In genomic region chr1:138622431-138622830, GRCm38 (mm10) we compare ENCODE assay signal across 12 mouse cellular contexts. TPM values are rescaled to one million over a fixed set of nuclear protein-coding genes. Genes with fewer than 3 reads are reported as not detected.
DNase-seq lines count a peak whose midpoint lies in the region; ATAC-seq and TF ChIP-seq lines count a peak whose summit lies in the region.
"Had no signal": no experiment of that assay in that cellular context is flagged by ENCODE, and none has a peak within 500 bp of the region (broad histone marks: within the 10 kb centered on the region; RNA-seq: fewer than 3 reads in every experiment).

No protein-coding gene starts in this region.

- TF ChIP-seq POLR2A in heart, adult 2 months (IDR thresholded peaks at IDR 0.05; ENCODE audit: insufficient read depth, low read depth, low read length): no peak
- no peak for TF ChIP-seq POLR2A in CH12.LX (IDR thresholded peaks at IDR 0.05; ENCODE audit: low read depth, low read length)

- dilution Hi-C loops in CH12.LX (cut with MboI; ENCODE audit: extremely low pct_ligation_motif_present, extremely low pct_unique_long_range_greater_than_20kb, low sequenced_read_pairs): no loop called here

- no peak overlapping the region for H3K9ac ChIP-seq in heart, adult 2 months (ENCODE audit: low read depth, low read length)
- H3K9ac ChIP-seq in heart, embryonic 11.5 days (ENCODE audit: low read depth, low read length): no peak overlapping the region
- peak overlapping the region; percentile 75 for H3K9ac ChIP-seq in CH12.LX (ENCODE audit: insufficient read depth, low read depth)
- H3K9ac ChIP-seq in embryonic facial prominence, embryonic 14.5 days (ENCODE audit: low read depth, low read length): no peak overlapping the region
- H3K9ac ChIP-seq in heart, postnatal 0 days (replicated peaks; ENCODE audit: low read depth, low read length): no peak overlapping the region
- H3K9ac ChIP-seq in stomach, postnatal 0 days (ENCODE audit: low read length): no peak overlapping the region
- H3K9ac ChIP-seq in forebrain, embryonic 15.5 days (replicated peaks): no peak overlapping the region
- H3K9ac ChIP-seq: intestine, embryonic 15.5 days; lung, embryonic 14.5 days had no signal

- H3K4me3 ChIP-seq in heart, adult 2 months: no peak overlapping the region
- no peak overlapping the region for H3K4me3 ChIP-seq in heart, embryonic 11.5 days (ENCODE audit: low read depth, low read length)
- H3K4me3 ChIP-seq in CH12.LX (replicated peaks in 1 of 3; ENCODE audit: low read depth in 2 of 3, low read length in 2 of 3, poor library complexity in 1 of 3): no peak overlapping the region
- H3K4me3 ChIP-seq in embryonic facial prominence, embryonic 14.5 days (ENCODE audit: low read depth, low read length): no peak overlapping the region
- H3K4me3 ChIP-seq in heart, postnatal 0 days (ENCODE audit: low read depth, low read length): no peak overlapping the region
- no peak overlapping the region for H3K4me3 ChIP-seq in stomach, postnatal 0 days (ENCODE audit: low read depth, low read length)
- no peak overlapping the region for H3K4me3 ChIP-seq in forebrain, embryonic 15.5 days
- H3K4me3 ChIP-seq: intestine, embryonic 15.5 days; myocyte had no signal

- H3K79me2 ChIP-seq in heart, adult 2 months (replicated peaks; ENCODE audit: control insufficient read depth, insufficient read depth, low read length): no peaks in the 10 kb centered on the region
- peaks cover 10% of the 10 kb centered on the region for H3K79me2 ChIP-seq in CH12.LX (replicated peaks; ENCODE audit: control insufficient read depth, extremely low read depth, insufficient read depth, poor library complexity, severe bottlenecking)

- H3K27me3 ChIP-seq in heart, adult 2 months (ENCODE audit: control insufficient read depth, insufficient read depth, low read length): no peaks in the 10 kb centered on the region
- no peaks in the 10 kb centered on the region for H3K27me3 ChIP-seq in heart, embryonic 11.5 days (ENCODE audit: control insufficient read depth, insufficient read depth, low read length)
- no peaks in the 10 kb centered on the region for H3K27me3 ChIP-seq in CH12.LX (replicated peaks)
- no peaks in the 10 kb centered on the region for H3K27me3 ChIP-seq in embryonic facial prominence, embryonic 14.5 days (replicated peaks; ENCODE audit: control insufficient read depth, insufficient read depth, low read length)
- H3K27me3 ChIP-seq in heart, postnatal 0 days (ENCODE audit: control insufficient read depth, insufficient read depth, low read length): no peaks in the 10 kb centered on the region
- no peaks in the 10 kb centered on the region for H3K27me3 ChIP-seq in stomach, postnatal 0 days (ENCODE audit: control insufficient read depth, insufficient read depth, low read length)
- H3K27me3 ChIP-seq in forebrain, embryonic 15.5 days: no peaks in the 10 kb centered on the region
- H3K27me3 ChIP-seq: intestine, embryonic 15.5 days had no signal

- peak; percentile 48 to 71 for DNase-seq in heart, adult 2 months
- peak; percentile 29 for DNase-seq in CH12.LX (ENCODE audit: extremely low read depth)
- DNase-seq in embryonic facial prominence, embryonic 14.5 days (ENCODE audit: low spot score): peak; percentile 70
- DNase-seq in heart, postnatal 0 days (ENCODE audit: low spot score): peak; percentile 44
- no peak for DNase-seq in stomach, postnatal 0 days (ENCODE audit: low spot score)
- no peak for DNase-seq in urinary bladder, adult 18-20 months (ENCODE audit: low spot score in 2 of 2)
- DNase-seq: lung, embryonic 14.5 days; right cerebral cortex, postnatal 14 days had no signal

- no peak for TF ChIP-seq EP300 in heart, adult 2 months (IDR thresholded peaks at IDR 0.05; ENCODE audit: insufficient read depth, low read depth, low read length)
- TF ChIP-seq EP300 in CH12.LX (IDR thresholded peaks at IDR 0.05; ENCODE audit: low read length): 0 out of 2 replicates have a peak, but pooled peaks have one; percentile 14
- TF ChIP-seq EP300 in heart, postnatal 0 days (IDR thresholded peaks at IDR 0.05; ENCODE audit: low read depth): no peak
- TF ChIP-seq EP300 in stomach, postnatal 0 days (optimal IDR thresholded peaks at IDR 0.05): no peak

- no peaks in the 10 kb centered on the region for H3K4me1 ChIP-seq in heart, adult 2 months (ENCODE audit: control insufficient read depth, insufficient read depth, low read length)
- no peaks in the 10 kb centered on the region for H3K4me1 ChIP-seq in heart, embryonic 11.5 days (ENCODE audit: control insufficient read depth, insufficient read depth, low read length)
- peaks cover 12 to 35% of the 10 kb centered on the region in 2 experiments for H3K4me1 ChIP-seq in CH12.LX (ENCODE audit: control insufficient read depth in 1 of 2, insufficient read depth in 2 of 2)
- H3K4me1 ChIP-seq in embryonic facial prominence, embryonic 14.5 days (ENCODE audit: control insufficient read depth, insufficient read depth, low read length): no peaks in the 10 kb centered on the region; the same call in 1 of the 2 replicates
- peaks cover 5% of the 10 kb centered on the region; the same call in 1 of the 2 replicates for H3K4me1 ChIP-seq in heart, postnatal 0 days (ENCODE audit: control insufficient read depth, insufficient read depth)
- H3K4me1 ChIP-seq in stomach, postnatal 0 days (replicated peaks; ENCODE audit: control insufficient read depth, insufficient read depth): no peaks in the 10 kb centered on the region
- H3K4me1 ChIP-seq in forebrain, embryonic 15.5 days: peaks cover 25% of the 10 kb centered on the region
- H3K4me1 ChIP-seq: intestine, embryonic 15.5 days had no signal

- H3K36me3 ChIP-seq in heart, adult 2 months (ENCODE audit: control insufficient read depth, insufficient read depth, low read length): peaks cover 3% of the 10 kb centered on the region; the same call in 1 of the 2 replicates
- no peaks in the 10 kb centered on the region for H3K36me3 ChIP-seq in heart, embryonic 11.5 days (ENCODE audit: control insufficient read depth, insufficient read depth, low read length)
- no peaks in the 10 kb centered on the region for H3K36me3 ChIP-seq in CH12.LX (replicated peaks in 1 of 2; ENCODE audit: control insufficient read depth in 1 of 2, insufficient read depth in 1 of 2, low read length in 1 of 2)
- H3K36me3 ChIP-seq in embryonic facial prominence, embryonic 14.5 days (ENCODE audit: control insufficient read depth, insufficient read depth, low read length): no peaks in the 10 kb centered on the region
- H3K36me3 ChIP-seq in heart, postnatal 0 days (replicated peaks; ENCODE audit: control insufficient read depth, insufficient read depth, low read length): no peaks in the 10 kb centered on the region
- no peaks in the 10 kb centered on the region for H3K36me3 ChIP-seq in stomach, postnatal 0 days (ENCODE audit: control insufficient read depth, insufficient read depth, low read length)
- no peaks in the 10 kb centered on the region for H3K36me3 ChIP-seq in forebrain, embryonic 15.5 days
- H3K36me3 ChIP-seq: intestine, embryonic 15.5 days had no signal

- H3K9me3 ChIP-seq in heart, embryonic 11.5 days (replicated peaks; ENCODE audit: control insufficient read depth, low read length): no peaks in the 10 kb centered on the region
- H3K9me3 ChIP-seq in CH12.LX (replicated peaks; ENCODE audit: low read length): no peaks in the 10 kb centered on the region
- no peaks in the 10 kb centered on the region for H3K9me3 ChIP-seq in embryonic facial prominence, embryonic 14.5 days (ENCODE audit: control insufficient read depth, low read length)
- H3K9me3 ChIP-seq in heart, postnatal 0 days (replicated peaks; ENCODE audit: control insufficient read depth, low read length): no peaks in the 10 kb centered on the region
- H3K9me3 ChIP-seq in stomach, postnatal 0 days (ENCODE audit: control insufficient read depth, low read length): no peaks in the 10 kb centered on the region
- H3K9me3 ChIP-seq in forebrain, embryonic 15.5 days: no peaks in the 10 kb centered on the region
- H3K9me3 ChIP-seq: intestine, embryonic 15.5 days had no signal

- no peak for TF ChIP-seq CTCF in heart, adult 2 months (IDR thresholded peaks at IDR 0.05)
- TF ChIP-seq CTCF in CH12.LX (conservative IDR thresholded peaks at IDR 0.05 in 1 of 2, IDR thresholded peaks at IDR 0.05 in 1 of 2; ENCODE audit: low read depth in 2 of 2, low read length in 2 of 2): no peak
- TF ChIP-seq CTCF in heart, postnatal 0 days (IDR thresholded peaks at IDR 0.05; ENCODE audit: low read depth): no peak
- TF ChIP-seq CTCF in stomach, postnatal 0 days (IDR thresholded peaks at IDR 0.05; ENCODE audit: low read depth): no peak

- no peak for ATAC-seq in heart, embryonic 11.5 days (replicated peaks; ENCODE audit: insufficient number of reproducible peaks, low FRiP score, low TSS enrichment)
- ATAC-seq in embryonic facial prominence, embryonic 14.5 days (ENCODE audit: low read depth): no peak
- no peak for ATAC-seq in heart, postnatal 0 days (ENCODE audit: insufficient read depth, low read depth)
- ATAC-seq in stomach, postnatal 0 days (ENCODE audit: low FRiP score, low TSS enrichment): no peak
- no peak for ATAC-seq in forebrain, embryonic 15.5 days (replicated peaks)
- ATAC-seq: intestine, embryonic 15.5 days had no signal

- 39% methylated on average over 3 of the region's 3 CpGs for WGBS in heart, adult 2 months
- WGBS in heart, embryonic 11.5 days (ENCODE audit: insufficient replicate concordance): 63% methylated on average over 3 of the region's 3 CpGs
- WGBS in embryonic facial prominence, embryonic 14.5 days: 47% methylated on average over 3 of the region's 3 CpGs
- WGBS in heart, postnatal 0 days: 32% methylated on average over 3 of the region's 3 CpGs
- 56% methylated on average over 3 of the region's 3 CpGs for WGBS in stomach, postnatal 0 days
- WGBS in forebrain, embryonic 15.5 days: 81% methylated on average over 3 of the region's 3 CpGs

- peak overlapping the region; percentile 1; the same call in 1 of the 2 replicates for H3K27ac ChIP-seq in heart, adult 2 months
- H3K27ac ChIP-seq in heart, embryonic 11.5 days (ENCODE audit: low read depth, low read length): no peak overlapping the region
- peak overlapping the region; percentile 93 for H3K27ac ChIP-seq in CH12.LX (ENCODE audit: insufficient read depth, low read depth)
- peak overlapping the region; percentile 8 for H3K27ac ChIP-seq in embryonic facial prominence, embryonic 14.5 days (replicated peaks; ENCODE audit: low read depth, low read length)
- no peak overlapping the region for H3K27ac ChIP-seq in heart, postnatal 0 days (ENCODE audit: low read depth)
- H3K27ac ChIP-seq in stomach, postnatal 0 days (replicated peaks): no peak overlapping the region
- no peak overlapping the region for H3K27ac ChIP-seq in forebrain, embryonic 15.5 days (replicated peaks)
- H3K27ac ChIP-seq: intestine, embryonic 15.5 days had no signal

- intact Hi-C loops in heart, adult 2 months (cut with DNase I): loop anchor here (5.0 kb wide), 2 partner anchors 115 to 130 kb away; no protein-coding TSS in a partner anchor

- no peak overlapping the region for H3K4me2 ChIP-seq in heart, embryonic 11.5 days
- peak overlapping the region; percentile 37 for H3K4me2 ChIP-seq in CH12.LX (ENCODE audit: insufficient read depth, low read depth, poor library complexity, severe bottlenecking)
- no peak overlapping the region for H3K4me2 ChIP-seq in embryonic facial prominence, embryonic 14.5 days (ENCODE audit: low read depth, low read length)
- no peak overlapping the region for H3K4me2 ChIP-seq in heart, postnatal 0 days (ENCODE audit: low read depth, low read length)
- no peak overlapping the region for H3K4me2 ChIP-seq in stomach, postnatal 0 days (replicated peaks; ENCODE audit: low read depth)
- no peak overlapping the region for H3K4me2 ChIP-seq in forebrain, embryonic 15.5 days (replicated peaks)
- H3K4me2 ChIP-seq: intestine, embryonic 15.5 days; lung, embryonic 14.5 days had no signal

- in situ Hi-C loops in CH12.LX (cut with MboI; ENCODE audit: low pct_ligation_motif_present, low pct_unique_long_range_greater_than_20kb, low sequenced_read_pairs): no loop called here

- no peak for TF ChIP-seq RAD21 in CH12.LX (IDR thresholded peaks at IDR 0.05; ENCODE audit: low read depth, low read length)

RNA-seq across cellular contexts. Expression of gene Nek7, which starts 2.5 kb away (rescaled TPM):
- total RNA-seq in heart, adult 2 months (2021): 10 to 100 TPM; 69.9 to 79.7 TPM
- polyA plus RNA-seq in heart, adult 2 months (2012; rRNA removed): 17.3 and 40.0 TPM in 2 replicates
- 47.1 TPM in 2 replicates for polyA plus RNA-seq in heart, embryonic 11.5 days (2014; fragmentation: Nextera tagmentation; extraction: Ambion mirVana)
- total RNA-seq in CH12.LX (2012; rRNA removed) (29.1 and 34.1 TPM in 2 replicates), CH12.LX (2014; rRNA removed) (75.1 and 86.1 TPM in 2 replicates)
- polyA plus RNA-seq in CH12.LX (2012; ENCODE audit: insufficient read length, low read depth): 61.8 and 63.7 TPM in 2 replicates
- 38.4 and 40.0 TPM in 2 replicates for polyA plus RNA-seq in embryonic facial prominence, embryonic 14.5 days (2014; fragmentation: Nextera tagmentation; extraction: Ambion mirVana)
- total RNA-seq in heart, postnatal 0 days (2014; rRNA removed; ENCODE audit: low replicate concordance): 44.6 TPM in 2 replicates
- polyA plus RNA-seq in heart, postnatal 0 days (2015; fragmentation: Nextera tagmentation; extraction: Ambion mirVana): 43.8 and 44.8 TPM in 2 replicates
- 35.8 and 40.0 TPM in 2 replicates for polyA plus RNA-seq in stomach, postnatal 0 days (2015; fragmentation: Nextera tagmentation; extraction: Ambion mirVana)
- 12.1 and 12.4 TPM in 2 replicates for polyA plus RNA-seq in forebrain, embryonic 15.5 days (2015; fragmentation: Nextera tagmentation; extraction: Ambion mirVana)

Comparison
In these comparisons a context has a peak if more than half of its experiments do, and no peak if none do; other contexts are left out.
1. H3K27ac ChIP-seq: peak in heart, adult 2 months (single experiment), CH12.LX (single experiment) and embryonic facial prominence, embryonic 14.5 days (single experiment); none in heart, embryonic 11.5 days (single experiment), heart, postnatal 0 days (single experiment), stomach, postnatal 0 days (single experiment) and forebrain, embryonic 15.5 days (single experiment).
2. DNase-seq: peak in heart, adult 2 months (2 of 2), CH12.LX (single experiment), embryonic facial prominence, embryonic 14.5 days (single experiment) and heart, postnatal 0 days (single experiment); none in stomach, postnatal 0 days (single experiment) and urinary bladder, adult 18-20 months (0 of 2).